Mouse (Mus musculus) naive thymus-derived CD4-positive, alpha-beta T cell, adult 2 months (primary cell): Measurements from ENCODE around the gene Mboat7.

Experiments
- DNase-seq: peaks from one replicate; pipeline ENCODE4 v3.0.0-alpha.2; 2011; ENCODE audit warnings: low read depth

Gene Mboat7

GRCm38 (mm10) chr7:3692382-3692986 is 839 bp downstream of the Mboat7 start, which contains the start of gene Tsen34:
Gene Tsen34 (plus strand): TSS chr7:3692863.
- DNase-seq: no peak

- DNase-seq: peak; percentile 28
These were observed 1.4 kb downstream of the Mboat7 start for GRCm38 (mm10) chr7:3691919-3692318.

GRCm38 (mm10) chr7:3685400-3686187 is 7.7 kb downstream of the Mboat7 start:
- no peak for DNase-seq

GRCm38 (mm10) chr7:3684698-3685097 is 8.6 kb downstream of the Mboat7 start:
- DNase-seq: no peak

GRCm38 (mm10) chr7:3683908-3684550 is 9.3 kb downstream of the Mboat7 start:
- no peak for DNase-seq

GRCm38 (mm10) chr7:3677342-3677741 is 16.0 kb downstream of the Mboat7 start, which contains the start of gene Tmc4:
Gene Tmc4 (minus strand): TSS chr7:3677553.
- DNase-seq: no peak

GRCm38 (mm10) chr7:3676371-3676770 is 17.0 kb downstream of the Mboat7 start:
- no peak for DNase-seq

- DNase-seq: no peak
These were observed 18.1 kb downstream of the Mboat7 start for GRCm38 (mm10) chr7:3675228-3675548.

- DNase-seq: peak; percentile 89
These were observed 18.7 kb downstream of the Mboat7 start for GRCm38 (mm10) chr7:3674507-3675227.

GRCm38 (mm10) chr7:3666921-3667391 is 26.4 kb downstream of the Mboat7 start:
- DNase-seq: peak; percentile 21

- peak; percentile 97 for DNase-seq
These were observed 27.9 kb downstream of the Mboat7 start, which contains the start of gene Leng1 for GRCm38 (mm10) chr7:3665215-3666114. Gene Leng1 (minus strand): TSS chr7:3665840.

GRCm38 (mm10) chr7:3664524-3665214 is 28.7 kb downstream of the Mboat7 start:
- no peak for DNase-seq

- no peak for DNase-seq
These were observed 34.7 kb downstream of the Mboat7 start for GRCm38 (mm10) chr7:3658578-3658977.

- no peak for DNase-seq
These were observed 36.4 kb downstream of the Mboat7 start for GRCm38 (mm10) chr7:3656966-3657365.

- no peak for DNase-seq
These were observed 46.7 kb downstream of the Mboat7 start for GRCm38 (mm10) chr7:3646641-3647040.

GRCm38 (mm10) chr7:3646188-3646587 is 47.1 kb downstream of the Mboat7 start:
- DNase-seq: peak; percentile 41

- no peak for DNase-seq
These were observed 47.8 kb downstream of the Mboat7 start for GRCm38 (mm10) chr7:3645488-3646025.

- peak; percentile 100 for DNase-seq
These were observed 48.4 kb downstream of the Mboat7 start, which contains the start of gene Cnot3 for GRCm38 (mm10) chr7:3644672-3645487. Gene Cnot3 (plus strand): TSS chr7:3645268.

GRCm38 (mm10) chr7:3644348-3644671 is 49.0 kb downstream of the Mboat7 start:
- DNase-seq: no peak
